Mouse (Mus musculus) thymus, postnatal 0 days (tissue): Measurements from ENCODE around the gene Map1lc3a. TPM values are rescaled to one million over a fixed set of nuclear protein-coding genes. Genes with fewer than 3 reads are reported as not detected.

Source experiments
- DNase-seq: peaks from one replicate; pipeline ENCODE4 v3.0.0-alpha.2; 2015; ENCODE audit warnings: low spot score
- polyA plus RNA-seq: library from polyadenylated mRNA; unstranded; fragments of >200 nt; fragmentation: Nextera tagmentation; extraction: Ambion mirVana; gene quantifications from 2 replicates; pipeline ENCODE4 v1.2.1, GENCODE M21; 2015

The Map1lc3a gene
- polyA plus RNA-seq, 1 experiment from 2014 or later = 84.3 TPM

DNA sequence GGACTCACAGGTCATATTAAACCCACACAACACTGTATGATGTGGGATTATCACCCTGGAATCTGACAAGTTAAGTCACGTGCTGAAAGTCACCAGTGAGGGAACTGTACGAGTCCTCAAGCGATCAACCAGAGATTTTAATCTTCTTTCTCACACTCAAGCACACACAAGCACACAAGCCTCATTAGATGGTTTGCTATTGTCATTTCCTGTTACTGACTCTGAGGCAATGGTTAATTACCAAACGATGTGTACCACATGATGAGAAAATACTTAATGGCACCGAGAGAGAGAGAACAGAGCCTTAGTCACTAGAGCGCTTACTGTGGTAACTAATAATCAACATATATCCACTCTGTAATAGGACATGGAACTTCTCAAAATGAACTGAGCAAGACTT lies 9.6 kb downstream of the Map1lc3a start:
- DNase-seq = no peak

DNA sequence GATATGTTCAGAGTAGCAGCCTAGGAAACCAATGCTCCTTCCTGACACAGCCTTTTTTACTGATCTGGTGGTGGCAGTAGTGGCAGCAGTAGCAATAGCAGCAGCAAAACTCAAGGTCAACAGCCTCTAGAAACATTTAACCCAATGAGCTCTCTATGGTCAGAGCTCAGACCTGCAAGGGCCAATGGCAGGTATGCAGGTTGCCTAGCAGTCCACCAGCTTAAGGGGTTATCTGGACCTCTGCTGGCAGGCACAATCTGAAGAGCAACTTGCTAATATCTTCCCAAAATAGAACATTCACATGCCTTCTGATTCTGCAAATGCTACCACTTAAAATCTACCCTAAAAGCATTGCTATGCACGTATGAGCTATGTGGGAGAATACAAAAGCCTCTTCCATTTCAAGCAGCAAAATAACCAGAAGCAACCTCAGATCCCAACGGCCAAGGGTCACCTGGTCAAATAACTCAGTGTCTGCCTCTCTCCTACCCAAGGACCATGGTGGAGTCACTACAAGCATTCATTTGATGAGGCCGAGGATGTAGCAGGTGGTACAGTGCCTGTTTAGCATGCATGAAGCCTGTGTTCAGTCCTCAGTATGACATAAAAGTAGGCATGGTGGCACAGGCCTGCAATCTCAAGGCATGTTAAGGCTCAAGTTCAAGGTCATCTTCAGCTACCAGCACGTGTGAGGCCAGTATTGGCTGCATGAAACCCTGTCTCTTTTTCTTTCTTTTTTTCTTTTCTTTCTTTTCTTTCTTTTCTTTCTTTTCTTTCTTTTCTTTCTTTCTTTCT lies 11.6 kb downstream of the Map1lc3a start:
- DNase-seq = no peak

DNA sequence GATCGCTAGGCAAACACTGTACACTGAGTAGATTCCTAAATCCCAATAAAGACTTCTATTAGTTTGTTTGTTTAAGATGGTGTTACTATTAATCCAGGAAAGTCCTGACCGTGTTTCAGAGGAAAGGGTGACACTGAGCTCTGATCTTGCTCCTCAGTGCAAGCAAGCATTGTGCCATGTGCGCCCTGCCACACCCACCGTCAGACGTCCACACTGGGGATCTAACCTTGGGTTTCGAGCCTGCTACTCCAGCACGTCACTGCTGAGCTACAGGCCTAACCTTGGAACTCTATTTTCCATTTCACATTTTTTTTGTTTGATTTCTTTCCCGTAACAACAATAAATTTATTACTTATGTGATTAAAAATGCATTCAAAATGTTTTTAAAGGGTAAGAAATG lies 14.0 kb downstream of the Map1lc3a start:
- no peak for DNase-seq

- DNase-seq = no peak
Observed at GRCm38 (mm10) chr2:155293382-155293781, 17.3 kb downstream of the Map1lc3a start.

- no peak for DNase-seq
Observed at GRCm38 (mm10) chr2:155293946-155294345, 17.8 kb downstream of the Map1lc3a start.

DNA sequence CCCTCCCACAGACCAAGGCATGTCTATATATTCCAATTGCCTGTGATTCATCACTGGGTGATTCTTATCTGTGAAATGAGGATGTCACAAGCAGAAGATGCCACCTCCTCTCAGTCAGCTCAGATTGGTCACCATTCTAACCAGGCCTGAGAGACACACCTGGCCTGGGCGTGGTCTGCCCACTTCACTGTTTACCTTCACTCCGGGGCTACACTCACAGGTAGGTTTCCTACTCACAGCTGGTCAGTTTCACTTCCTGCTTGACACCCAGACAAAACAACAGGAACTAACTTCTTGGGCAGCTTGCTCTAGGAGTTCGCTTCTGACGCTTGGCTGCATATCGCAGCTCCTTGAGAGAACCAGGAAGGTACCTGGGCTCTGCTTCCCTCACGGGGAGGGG lies 19.4 kb downstream of the Map1lc3a start:
- no peak for DNase-seq

GRCm38 (mm10) chr2:155299563-155299962 lies 23.5 kb downstream of the Map1lc3a start:
- no peak for DNase-seq

DNA sequence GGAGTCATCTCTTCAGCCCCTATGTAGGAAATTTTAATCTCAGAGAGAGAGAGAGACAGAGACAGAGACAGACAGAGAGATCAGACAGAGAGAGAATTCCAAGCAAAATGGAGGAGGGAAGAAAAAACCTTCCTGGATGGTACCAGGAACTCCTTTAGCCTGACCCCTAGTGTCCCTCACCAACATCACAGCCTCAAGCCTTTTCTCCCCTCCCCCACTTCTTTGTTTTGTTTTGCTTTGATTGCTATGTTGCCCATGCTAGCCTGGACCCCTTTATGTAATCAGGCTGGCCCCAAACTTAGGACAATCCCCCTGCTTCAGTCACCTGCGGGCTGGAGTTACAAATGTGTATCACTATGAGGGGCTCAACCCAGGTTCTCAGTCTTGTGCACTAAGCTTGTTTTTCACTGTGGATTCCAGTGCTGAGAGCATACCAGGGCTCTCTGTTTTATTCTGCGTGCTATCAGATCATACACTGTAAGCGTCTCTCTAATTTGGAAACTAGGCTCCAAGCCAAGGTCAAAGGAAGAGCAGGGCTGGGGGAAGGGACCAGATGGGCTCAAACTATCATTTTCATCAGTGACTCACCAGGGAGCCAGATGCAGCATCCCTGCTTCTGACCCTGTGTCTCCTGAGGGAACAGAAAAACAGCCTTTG lies 33.0 kb downstream of the Map1lc3a start:
- no peak for DNase-seq

DNA sequence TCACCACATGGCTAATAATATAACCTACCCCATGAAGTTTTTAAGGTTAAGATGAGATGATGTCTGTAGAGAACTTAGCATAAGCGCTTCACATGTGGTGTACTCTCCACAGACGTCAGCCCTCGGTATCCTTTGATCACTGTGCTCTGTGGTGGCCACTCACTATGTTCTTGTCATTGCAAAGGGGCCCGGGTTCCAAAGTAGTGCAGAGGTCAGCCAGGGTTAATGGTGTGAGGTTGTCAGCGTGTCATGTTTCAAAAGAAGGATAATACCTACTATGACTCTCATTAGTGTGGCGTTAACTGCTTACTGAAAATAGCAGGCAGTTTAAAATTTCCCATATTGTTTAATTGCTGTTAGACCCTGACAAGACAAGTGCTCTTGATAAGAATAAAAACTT lies 37.6 kb downstream of the Map1lc3a start:
- no peak for DNase-seq

DNA sequence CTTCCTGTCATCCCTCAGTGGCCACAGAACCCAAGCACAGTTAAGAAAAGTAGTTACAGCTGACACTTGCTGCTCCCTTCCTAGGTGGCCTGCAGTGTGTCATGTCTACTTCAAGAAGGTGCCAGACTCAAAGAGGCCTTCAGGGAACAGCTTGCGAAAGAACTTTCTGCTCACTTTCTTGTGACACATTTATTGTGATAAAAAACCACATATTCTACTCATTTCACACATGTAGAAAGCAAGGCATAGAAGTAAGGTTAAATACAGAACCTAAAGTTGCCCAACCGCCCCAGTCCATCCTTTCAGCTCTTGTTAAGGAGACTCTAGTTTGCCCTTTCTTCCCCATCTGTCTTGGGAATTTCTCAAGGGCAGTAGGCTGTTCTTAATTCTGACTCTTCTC lies 42.5 kb downstream of the Map1lc3a start:
- DNase-seq = peak; percentile 38

GRCm38 (mm10) chr2:155320596-155320995 lies 44.5 kb downstream of the Map1lc3a start:
- DNase-seq = no peak

DNA sequence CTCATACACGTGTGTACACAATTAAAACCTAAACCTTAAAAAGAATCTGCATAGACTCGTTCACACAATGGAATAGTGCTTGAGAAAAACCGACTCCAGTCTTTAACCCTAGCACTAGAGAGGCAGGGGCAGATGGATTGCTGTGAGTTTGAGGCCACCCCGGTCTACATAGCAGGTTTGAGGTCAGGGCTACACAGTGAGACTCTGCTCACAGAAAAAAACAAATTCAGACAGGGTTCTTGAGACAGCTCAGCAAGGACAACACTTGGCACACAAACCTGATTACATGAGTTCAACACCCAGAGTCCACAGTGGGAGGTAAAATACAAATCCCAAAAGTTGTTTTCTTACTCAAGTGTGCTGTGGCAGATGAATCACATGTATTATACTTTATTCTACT lies 49.9 kb downstream of the Map1lc3a start:
- no peak for DNase-seq

Other genes with a start within 250 kb of the Map1lc3a start
- gene Ahcy, start 201.8 kb upstream of the Map1lc3a start, polyA plus RNA-seq = 50.9 and 53.8 TPM in 2 replicates
- 30.8 and 36.7 TPM in 2 replicates for gene Itch, start 142.8 kb upstream of the Map1lc3a start, polyA plus RNA-seq
- 410 and 468 TPM in 2 replicates for gene Dynlrb1, start 39.8 kb upstream of the Map1lc3a start, polyA plus RNA-seq
- gene Pigu, start 81.1 kb downstream of the Map1lc3a start, polyA plus RNA-seq = 30.7 and 39.2 TPM in 2 replicates
- gene Trp53inp2, start 104.8 kb downstream of the Map1lc3a start, polyA plus RNA-seq = 6.9 and 9.6 TPM in 2 replicates
- 14.9 and 17.7 TPM in 2 replicates for gene Ncoa6, start 197.6 kb downstream of the Map1lc3a start, polyA plus RNA-seq
- 29.8 and 35.7 TPM in 2 replicates for gene Acss2, start 241.7 kb downstream of the Map1lc3a start, polyA plus RNA-seq
- 2.8 and 3.6 TPM in 2 replicates for gene Ggt7, start 241.9 kb downstream of the Map1lc3a start, polyA plus RNA-seq